Mouse (Mus musculus) naive thymus-derived CD4-positive, alpha-beta T cell, adult 2 months (primary cell): ENCODE results near the gene Scaf11.

Source experiments
- DNase-seq: peaks from one replicate; pipeline ENCODE4 v3.0.0-alpha.2; 2011; ENCODE audit warnings: low read depth

Scaf11 gene

GRCm38 (mm10) chr15:96396641-96397344 lies 63.9 kb downstream of the Scaf11 start:
- peak; percentile 23 for DNase-seq

- no peak for DNase-seq
These were observed 65.6 kb downstream of the Scaf11 start for GRCm38 (mm10) chr15:96395071-96395470.

DNA sequence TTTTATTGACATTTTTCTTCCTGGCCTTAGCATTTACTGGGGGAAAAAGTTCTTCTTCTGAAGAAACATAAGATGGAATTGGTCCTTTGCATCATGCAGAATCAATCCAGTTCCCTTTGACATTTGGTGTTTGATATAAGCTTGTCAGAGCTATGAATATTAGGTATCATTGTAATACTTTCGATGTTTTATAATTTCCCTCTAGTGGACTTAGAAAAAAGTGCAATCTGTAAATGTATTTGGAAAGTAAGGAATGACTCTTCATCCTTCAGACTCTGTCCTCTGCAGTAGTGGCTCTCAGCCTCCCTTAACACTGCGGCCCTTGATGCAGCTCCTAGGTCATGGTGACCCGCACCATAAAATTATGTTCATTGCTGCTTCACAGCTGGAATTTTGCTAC lies 67.8 kb downstream of the Scaf11 start:
- no peak for DNase-seq

- DNase-seq: no peak
These were observed 72.1 kb downstream of the Scaf11 start for GRCm38 (mm10) chr15:96388565-96388964.

DNA sequence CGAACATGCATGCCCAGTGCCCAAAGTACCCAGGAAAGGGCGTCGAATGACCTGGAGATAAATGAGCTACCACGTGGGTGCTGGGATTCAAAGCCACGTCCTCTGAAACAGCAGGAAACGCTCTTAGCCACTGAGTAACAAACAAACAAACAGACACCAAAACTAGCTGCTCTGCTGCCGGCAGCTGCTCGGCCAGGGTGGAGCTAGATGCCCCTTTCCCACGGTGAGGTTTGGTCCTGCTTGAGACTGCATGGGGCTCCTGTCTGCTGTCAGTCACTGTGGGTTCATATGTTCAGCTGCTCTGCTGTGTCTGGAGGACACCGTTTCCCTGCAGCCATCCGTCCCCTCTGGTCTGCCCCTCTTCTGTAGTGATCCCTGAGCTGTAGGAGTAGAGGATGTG lies 78.4 kb downstream of the Scaf11 start:
- DNase-seq: no peak

DNA sequence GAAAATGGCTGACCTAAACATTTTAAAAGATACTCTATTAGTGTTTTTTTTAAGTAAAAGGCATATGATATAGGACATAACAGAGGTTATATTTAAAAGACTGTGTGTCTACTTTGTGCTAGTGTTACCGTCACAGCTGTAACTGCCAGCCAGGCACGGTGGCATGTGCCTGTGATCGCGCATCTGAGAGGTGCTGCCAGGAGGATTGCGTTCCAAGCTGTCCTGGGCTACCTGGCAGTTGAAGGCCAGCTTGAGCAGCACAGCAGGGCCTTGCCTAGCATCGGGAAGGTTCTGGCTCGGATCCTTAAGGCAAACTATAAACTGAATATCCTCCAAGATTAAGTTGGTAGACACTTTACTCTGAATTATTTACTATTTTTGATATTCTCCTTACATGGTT lies 82.9 kb downstream of the Scaf11 start:
- no peak for DNase-seq

- no peak for DNase-seq
These were observed 83.4 kb downstream of the Scaf11 start for GRCm38 (mm10) chr15:96377263-96377662.

DNA sequence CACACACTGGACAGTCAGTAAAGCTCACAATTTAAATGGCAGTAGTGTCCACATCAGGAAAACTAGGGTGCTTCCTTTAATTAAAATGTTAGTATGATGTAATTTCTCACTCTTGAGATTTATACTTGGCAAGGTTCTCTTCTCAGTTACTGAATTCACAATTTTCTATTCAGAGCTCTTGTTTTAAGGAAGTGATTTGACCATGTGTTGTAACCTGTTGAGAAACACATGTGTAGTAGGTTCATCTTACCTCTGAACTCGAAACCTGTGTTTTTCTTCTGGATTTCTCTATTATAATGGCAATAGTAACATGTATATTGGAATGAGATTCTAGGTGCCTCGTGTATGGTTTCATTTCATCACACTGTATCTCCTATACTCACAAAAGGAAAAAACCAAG lies 84.4 kb downstream of the Scaf11 start:
- no peak for DNase-seq

DNA sequence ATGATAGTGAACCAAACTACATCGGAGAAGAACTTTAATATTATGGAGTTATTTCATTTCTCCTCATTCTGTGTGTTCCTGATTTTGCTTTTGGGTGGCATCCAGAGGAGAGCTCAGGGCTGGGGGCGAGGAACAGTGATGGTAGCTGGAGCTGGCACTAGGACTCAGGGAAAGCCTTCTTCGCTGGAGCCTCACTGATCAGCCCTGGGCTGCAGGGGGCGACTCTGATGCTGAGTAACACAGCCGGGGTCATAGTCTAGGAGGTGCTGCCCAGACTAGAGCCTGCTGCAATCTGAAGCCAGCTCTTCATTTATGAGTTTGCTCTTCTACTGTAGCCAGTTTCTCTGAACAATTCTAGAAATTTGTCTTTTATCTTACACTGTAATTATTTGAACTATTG lies 87.5 kb downstream of the Scaf11 start:
- no peak for DNase-seq

GRCm38 (mm10) chr15:96372628-96373027 lies 88.0 kb downstream of the Scaf11 start:
- no peak for DNase-seq

GRCm38 (mm10) chr15:96371311-96371710 lies 89.3 kb downstream of the Scaf11 start:
- DNase-seq: no peak

- DNase-seq: no peak
These were observed 94.3 kb downstream of the Scaf11 start for GRCm38 (mm10) chr15:96366176-96366963.

DNA sequence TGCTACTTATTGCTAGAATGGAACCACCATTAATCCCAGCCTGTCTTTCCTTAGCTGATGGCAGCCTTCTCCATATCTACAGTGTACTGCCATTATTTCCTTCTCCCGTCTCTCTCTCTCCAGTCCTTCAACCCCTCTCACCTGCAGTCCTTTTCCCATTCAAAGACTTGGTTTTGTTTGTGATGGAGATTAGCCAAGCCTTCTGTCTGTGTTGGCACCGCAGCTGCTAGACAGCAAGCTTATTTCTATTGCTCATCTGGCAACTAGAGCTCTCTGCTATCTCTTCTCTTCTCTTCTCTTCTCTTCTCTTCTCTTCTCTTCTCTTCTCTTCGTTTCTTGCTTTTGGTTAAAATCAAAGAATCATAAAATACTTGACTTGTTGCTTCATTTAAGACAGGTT lies 95.3 kb downstream of the Scaf11 start:
- no peak for DNase-seq
